Mouse (Mus musculus) CD8-positive naive resting alpha-beta T cell, adult 2 months (primary cell): ENCODE results near the gene Rps21.

Experiments used
- DNase-seq, 2 experiments: peaks; one replicate each; pipeline ENCODE4 v3.0.0; 2022; ENCODE audit warnings: low read depth in 2 of 2, low spot score in 2 of 2

Gene Rps21

DNA sequence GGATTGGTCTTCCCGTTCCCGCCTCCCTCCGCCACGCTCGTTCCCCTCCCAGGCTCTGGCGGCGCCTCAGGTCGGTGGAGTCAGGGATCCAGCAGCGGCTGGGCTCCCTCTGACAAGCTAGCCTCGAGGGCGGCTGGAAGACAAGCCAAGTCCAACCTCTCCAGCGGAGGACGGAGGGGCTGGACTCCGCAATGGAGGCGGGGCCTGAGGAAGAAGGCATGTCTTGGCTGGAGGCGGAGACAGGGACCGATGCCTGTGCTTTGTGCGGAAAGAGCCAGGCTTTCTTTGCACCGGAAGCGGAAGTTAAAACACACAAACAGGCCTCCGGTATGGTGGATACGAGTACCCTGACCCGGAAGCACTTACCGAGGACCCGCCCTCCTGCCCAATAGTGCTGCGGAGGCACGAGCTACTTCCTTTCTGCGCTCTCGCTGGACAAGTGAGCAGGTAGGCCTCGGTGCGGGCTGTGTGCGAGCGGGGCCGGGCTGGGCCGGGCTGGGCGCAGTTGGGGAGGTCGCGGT lies at the start of gene Rps21:
Gene Rps21 (plus strand): TSS at position 377 of the 521 bp plus-strand sequence.
- DNase-seq, result peak; percentile 92 to 95

DNA sequence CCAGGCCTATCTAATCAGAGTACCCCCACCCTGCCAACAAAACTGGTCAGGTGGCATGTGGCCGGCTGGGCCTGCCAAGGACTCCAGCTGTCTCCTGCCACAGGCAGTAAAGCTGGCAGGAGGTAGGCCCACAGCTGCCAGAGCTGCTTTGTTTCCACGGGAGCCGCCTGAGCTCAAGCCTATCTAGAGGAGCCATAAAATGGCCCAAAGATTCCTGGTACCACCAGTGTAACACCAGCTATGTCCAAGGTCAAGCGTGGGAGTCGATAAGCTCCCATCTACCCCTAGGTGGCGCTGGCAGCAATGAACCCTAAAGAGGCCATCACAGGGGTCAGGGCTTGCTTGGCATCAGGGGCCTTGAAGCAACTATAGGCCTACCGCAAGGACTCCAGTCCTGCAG lies 49.3 kb upstream of the Rps21 start:
- DNase-seq, result no peak

DNA sequence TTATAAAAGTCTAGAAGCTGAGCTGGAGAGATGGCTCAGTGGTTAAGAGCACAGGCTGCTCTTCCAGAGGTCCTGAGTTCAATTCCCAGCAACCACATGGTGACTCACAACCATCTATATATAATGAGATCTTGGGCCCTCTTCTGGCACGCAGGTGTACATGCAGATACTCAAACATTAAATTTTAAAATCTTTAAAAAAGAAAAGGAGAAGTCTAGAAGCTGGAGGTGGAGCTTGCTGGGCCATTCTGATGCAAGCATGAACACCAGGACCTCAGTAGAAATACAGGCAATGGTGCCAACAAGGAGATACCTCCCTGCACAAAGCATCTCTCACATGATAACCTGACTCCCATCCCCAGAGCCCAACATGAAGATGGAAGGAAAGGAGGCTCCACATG lies 48.2 kb upstream of the Rps21 start:
- DNase-seq, result no peak

DNA sequence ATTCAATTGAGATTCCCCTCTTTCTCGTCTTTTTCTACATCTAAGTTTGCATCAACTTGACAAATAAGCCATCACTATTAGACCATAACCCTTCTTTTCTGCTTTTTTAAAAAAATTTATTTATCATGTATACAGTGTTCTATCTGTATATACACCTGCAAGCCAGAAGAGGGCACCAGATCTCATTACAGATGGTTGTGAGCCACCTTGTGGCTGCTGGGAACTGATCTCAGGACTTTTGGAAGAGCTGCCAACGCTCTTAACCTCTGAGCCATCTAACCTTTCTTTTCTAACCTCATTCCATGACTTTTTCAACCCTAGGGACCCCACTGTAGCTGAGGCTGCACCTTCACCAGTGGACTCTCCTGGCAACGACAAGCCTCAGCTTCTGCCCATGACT lies 44.9 kb upstream of the Rps21 start:
- DNase-seq, result no peak

DNA sequence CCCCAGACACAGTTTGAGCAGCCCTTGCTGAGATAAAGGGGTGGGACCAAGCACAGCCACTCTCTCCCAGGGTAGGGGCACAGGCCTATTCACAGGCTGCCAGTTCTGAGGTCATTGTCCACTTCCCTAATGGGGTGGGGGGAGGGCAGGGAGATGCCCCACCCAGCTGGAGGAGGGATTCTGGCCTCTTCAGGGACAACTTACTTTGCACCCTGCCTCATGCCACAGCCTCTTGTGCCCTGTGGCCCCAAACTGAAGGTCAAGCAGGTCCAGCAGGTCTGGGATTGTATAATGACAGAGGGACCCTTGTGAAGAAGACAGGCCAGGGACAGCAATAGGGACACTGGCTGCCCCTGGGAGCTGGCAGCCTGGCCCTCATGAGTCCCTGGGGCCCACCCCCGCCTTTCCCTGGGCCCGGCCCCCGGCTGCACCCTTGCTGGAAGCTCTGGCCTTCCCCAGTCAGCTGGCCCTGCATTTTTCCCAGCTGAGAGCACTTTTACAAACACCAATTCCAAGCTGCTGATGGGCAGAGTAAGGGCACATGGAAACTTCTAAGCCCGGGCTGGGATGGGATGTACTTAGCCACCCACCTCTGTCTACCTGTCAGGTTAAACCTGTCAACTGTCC lies 42.7 kb upstream of the Rps21 start:
- no peak for DNase-seq

DNA sequence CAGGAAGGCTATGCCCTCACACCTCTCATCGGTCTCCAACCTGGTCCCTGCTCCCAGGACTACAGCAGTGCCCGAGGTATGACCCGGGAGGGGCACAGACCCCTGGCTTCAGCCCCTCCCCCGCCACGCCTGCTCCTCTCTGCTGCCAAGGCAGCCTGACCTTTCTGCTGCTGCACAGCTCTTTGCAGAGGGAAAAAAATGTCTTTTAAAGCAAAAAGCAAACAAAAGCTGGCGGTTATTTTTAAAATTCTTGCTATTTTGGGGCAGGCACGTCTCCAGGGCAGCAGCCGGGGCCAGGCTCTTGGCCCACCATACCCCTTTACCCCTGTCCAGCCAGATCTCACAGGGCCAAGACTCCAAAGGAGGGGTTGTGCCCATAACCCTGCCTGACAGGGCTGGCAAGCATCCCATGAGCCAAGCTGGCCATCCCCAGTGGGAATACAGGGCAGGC lies 42.1 kb upstream of the Rps21 start:
- no peak for DNase-seq

DNA sequence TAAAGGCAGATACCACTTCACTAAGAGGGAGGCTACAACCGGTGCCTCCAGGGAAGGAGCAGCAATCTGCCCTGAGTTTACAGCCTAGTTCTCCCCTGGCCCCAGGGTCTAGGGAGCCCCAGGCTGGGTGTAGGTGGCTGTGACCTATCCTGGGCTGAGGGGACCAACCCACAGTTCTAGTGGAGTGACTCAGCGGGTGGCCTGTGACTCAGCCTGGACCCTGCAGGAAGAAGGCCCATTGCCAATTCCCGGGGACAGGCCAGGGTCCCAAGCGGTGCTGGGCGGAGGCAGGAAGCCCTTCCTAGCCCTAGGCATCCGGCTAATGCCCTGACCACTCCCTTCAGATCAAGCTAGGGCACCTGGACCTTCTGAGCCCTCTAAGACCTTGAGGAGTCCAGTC lies 41.2 kb upstream of the Rps21 start:
- no peak for DNase-seq

DNA sequence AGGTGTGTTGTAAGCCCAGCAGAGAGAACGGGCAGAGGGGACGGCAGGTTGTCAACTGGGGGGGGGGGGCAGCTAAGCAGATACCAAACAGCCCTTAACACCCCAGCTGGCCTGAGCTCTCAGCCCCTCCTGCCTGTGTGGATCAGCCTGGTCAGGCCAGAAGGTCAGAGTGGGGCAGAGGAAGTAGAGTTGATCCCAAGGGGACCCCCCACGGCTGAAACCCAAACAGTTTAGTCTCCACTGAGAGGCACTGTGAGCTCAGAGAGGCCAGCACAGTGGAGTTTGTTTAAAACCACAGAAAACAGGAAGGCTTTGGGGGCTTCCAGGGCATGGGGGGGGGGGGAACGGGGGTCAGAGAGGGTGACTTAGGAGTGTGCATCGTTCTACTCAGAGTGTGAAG lies 40.3 kb upstream of the Rps21 start:
- DNase-seq, result no peak

DNA sequence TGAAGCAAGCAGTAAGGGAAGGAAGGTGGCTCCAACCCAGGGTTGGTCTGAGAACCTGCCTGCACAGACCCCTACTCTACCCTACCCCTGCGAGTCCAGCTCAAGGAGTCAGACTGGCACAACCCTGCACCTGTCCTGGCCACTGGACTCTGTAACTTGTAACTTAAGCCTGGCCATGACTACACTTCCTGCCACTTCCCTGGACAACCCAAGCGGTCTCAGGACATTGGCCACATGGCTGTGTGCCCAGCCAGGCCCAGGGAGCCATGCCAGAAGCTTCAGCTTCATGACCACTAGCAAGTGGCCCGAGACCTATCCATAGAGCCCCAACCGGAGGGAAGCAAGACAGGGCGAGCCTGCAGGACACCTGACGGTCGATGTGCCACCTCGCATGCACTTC lies 39.6 kb upstream of the Rps21 start:
- DNase-seq, result no peak

DNA sequence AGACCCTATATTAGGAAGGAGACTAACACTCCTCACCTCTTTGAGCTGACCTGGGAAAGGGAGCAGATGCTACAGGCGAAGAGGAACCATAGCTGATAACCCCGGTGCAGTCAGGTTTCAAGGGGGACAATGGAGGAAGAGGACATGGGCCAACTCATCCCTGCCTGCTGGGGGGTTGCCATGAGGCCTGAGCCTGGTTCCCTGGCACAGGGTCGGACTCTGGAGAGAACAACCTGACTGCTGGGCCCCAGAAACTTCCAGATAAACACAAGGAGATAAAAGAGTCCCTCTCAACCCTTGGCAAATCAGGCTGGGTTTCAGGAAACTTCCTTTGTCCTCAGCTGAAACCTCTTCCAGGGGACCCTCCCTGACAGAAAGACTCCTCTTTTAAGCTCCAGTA lies 38.9 kb upstream of the Rps21 start:
- no peak for DNase-seq

DNA sequence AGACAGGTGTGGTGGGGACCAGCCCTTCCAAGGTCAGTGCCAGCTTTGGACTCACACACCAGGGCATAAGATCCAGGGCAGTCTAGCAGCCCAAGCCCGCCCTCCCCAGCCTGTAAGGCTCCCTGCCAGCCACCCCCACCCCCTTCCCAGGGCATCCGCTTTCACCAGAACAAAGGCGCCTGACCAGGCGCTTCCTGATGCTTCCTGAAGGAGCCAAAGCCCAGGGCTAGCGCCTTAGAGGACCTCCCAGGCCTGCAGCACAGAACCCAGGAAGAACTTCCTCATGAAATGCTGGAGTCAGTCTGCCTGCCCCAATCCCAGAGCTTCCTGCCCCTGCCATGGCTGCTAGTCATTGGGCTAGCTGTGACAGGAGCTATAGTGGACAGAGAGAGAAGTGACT lies 38.5 kb upstream of the Rps21 start:
- DNase-seq, result no peak

DNA sequence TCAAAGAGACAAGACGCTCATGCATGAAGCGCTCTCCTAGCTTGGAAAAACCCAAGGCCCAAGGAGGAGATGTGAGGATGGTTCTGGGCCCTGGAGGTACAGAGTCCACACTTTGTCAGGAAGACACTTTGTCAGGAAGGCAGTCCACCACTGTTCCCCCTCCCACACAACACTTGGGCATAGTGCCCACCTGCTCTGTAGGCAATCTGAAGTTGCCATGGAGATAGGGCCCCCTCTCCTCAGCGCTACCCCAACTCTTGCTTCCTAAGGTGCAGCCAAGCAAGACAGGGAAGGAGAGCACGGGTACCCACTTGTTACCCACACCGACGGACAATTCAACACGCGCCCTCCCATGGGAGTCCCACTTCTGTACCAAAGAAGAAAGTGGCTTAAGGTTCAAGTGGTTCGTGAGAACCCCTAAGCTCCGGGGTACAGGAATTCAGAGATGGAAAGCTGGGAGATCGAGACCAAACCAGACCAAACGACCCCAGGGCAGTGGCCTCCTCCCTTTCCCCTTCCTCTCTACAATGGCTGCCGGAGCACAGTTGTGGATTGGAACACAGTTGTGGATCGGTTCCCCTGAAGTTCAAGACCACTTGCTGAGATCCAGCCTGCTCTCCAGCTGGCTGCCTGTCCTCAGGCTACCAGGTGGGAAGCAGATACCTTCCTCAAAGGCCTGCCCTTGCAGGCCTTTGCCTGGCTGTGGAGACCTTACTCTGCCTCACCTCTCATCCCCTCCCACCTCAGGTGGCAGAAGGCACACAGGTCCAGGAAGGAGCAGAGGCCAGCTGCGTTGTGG lies 37.8 kb upstream of the Rps21 start:
- DNase-seq, result no peak

DNA sequence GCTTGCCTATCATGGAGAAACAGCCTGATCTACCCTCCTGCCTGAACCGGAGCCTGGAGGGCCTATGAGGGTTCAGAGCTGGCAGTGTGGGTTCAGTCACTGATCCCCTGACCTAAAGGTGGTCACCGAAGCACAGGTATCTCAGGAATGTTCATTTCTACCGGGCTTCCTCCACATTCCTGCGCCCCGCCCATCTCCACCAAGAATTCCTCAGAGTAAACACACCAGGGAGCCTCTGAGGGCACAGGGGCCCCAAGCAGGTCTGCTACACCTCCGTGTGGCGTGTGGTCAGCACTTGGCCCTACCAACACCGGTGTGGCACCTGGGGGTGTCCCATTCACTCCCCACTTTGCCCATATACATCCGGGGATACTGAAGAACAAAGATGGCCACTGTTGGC lies 37.0 kb upstream of the Rps21 start:
- no peak for DNase-seq

DNA sequence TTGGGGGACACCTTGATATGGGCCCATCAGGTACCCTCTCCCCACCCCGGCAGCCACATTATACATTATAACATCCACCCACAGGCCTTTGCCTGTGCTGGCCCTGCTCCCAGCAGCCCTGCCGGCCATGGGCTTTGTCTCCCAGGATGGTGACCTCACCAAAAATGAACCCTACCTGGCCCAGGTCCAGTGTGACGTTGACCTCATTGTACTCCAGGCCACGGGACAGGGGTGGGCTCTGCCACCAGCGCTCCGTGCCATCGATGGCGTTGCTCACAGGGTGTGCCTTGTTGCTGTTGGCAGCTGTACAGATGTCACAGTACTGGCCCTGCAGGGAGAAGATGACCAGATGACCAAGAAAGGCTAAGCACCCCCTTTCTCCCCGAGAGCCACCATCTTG lies 36.1 kb upstream of the Rps21 start:
- DNase-seq, result no peak

DNA sequence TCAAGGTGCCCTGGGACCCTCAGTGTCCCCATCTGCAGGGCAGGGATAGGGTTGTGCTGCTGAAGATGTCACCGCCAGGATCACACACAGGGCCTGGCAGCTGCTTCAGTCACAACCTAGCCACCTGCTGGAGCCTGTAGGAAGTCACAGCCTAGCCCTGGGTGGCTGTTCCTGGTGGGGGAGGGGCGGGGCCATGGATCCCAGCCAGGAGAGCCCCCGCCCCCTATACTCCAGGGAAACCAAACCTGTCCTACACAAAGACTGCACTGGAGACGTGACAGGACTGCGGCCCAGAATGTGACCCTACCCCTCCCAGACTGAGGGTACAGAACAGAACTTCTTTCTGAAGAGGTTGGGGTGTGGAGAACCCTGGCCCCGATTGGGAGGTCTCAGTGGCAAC lies 34.9 kb upstream of the Rps21 start:
- no peak for DNase-seq

DNA sequence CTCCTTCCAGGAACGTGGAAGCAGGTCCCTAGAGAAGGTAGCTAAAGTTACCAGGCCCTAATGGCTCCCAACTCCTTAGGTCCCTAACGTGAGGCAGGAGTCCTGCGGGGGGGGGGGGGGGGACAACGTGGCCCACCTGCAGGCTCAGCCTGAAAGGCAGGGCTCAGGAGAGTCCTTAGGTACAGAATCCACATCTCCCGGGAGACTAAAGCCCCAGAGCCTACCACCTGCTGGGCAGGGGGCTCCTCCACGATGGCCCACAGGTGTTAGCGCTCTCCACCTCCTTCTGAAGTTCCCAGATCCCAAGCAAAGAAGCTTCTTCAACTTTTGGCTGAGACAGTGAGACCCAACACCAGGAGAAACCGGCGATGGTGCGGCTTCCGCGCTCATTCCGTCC lies 32.5 kb upstream of the Rps21 start:
- DNase-seq, result no peak

DNA sequence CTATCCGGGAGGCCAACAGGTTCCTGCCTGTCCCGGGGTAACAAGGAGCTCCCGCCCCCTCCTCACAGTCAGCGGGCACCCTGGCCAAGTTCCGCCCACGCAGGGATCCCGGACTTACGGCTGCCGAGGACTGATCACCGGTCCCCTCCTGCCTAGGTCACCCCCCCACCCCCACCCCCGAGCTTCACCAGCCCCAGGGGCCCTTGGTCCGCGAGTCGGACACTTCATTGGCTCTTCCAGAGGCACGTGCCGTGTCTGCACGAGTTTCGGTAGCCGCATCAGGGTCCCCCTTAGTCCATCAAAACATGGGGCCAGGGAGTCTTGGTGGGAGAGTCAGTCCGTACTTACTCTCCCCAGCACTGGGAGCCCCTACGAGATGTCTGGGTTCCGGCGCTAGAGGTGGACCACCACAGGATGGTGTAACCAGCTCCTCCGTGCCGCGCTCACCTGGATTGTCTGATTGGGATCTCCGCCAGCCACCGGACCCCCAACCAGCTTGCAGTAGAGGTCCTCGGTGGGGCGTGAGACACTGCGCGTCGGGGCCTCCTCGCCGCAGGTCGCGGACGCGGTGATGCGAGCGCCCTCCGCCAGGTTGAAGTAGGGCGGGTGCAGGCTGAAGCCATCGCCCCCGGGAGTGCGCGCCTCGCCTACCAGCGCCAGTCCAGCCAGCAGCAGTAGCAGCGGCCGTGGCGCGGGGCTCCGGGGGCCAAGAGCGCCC lies 32.0 kb upstream of the Rps21 start:
- no peak for DNase-seq

DNA sequence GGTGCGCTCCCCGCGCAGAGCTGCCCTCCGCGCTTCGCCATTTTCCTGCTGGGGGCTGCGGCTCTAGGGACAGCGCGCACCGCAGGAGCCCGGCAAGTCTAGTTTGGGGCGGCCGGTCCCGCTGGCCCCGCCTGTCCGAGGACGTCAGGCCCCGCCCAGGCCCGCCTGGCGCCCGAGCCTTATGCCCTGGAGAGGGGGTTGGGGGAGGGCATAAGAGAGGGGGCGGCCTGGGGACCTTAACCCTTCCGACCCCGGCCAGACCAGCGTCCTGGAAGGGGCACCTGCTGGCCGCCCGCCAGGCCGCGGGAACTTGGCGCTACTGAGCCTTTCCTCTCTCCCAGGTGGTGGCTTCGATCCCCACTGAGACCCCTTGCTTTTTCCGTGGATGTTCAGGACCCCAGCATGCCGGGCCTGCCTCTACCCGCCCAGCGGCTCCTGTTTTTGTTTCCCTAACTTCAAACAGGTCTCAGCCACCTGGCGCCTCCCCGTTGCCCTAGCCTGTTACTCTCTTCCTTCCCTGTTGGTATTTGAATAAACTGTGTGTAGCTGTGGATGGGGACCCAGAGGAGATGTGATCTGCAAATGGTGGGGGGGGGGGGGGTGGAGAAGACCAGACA lies 31.3 kb upstream of the Rps21 start, which contains the start of gene Lama5:
Gene Lama5 (minus strand): TSS at position 98 of the 617 bp plus-strand sequence.
- no peak for DNase-seq

DNA sequence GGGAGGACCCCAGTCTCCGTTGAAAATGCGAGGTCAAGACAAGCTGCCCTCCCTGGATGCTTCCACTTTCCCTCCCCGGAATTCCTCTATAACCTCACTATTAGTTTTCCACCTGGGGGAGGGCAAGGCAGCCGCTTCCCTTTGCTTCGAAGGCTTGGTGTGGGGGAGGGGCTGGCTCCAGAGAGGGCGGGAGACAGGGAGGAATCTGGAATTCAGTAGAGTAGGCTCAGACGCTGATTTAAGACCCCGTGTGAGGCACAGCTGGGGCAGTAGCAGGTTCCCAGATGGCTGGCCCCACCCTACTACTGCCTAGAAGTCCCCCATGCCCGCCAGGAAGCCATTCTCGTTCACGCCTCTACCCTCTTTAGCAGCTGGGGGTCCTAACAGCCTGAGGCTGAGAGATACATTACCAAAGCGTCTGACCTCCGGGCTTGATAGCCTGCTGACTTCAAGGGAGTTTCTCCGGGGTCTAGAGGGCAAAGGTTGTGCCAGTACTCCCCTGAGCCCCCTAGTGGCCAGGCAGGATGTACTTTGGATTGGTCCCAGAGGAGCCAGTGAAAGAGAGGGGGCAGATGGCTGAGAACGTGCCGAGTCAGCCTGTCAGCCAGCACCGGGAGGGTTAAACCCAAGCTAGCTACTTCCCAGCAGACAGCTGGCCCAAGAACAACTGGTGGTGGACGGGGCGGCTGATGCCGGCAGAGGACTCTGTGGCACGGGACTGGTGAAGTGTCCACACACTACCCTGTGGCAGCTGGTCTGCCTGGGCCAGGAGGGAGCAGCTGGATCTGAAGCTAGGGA lies 29.7 kb upstream of the Rps21 start:
- peak; percentile 14 to 24 for DNase-seq

DNA sequence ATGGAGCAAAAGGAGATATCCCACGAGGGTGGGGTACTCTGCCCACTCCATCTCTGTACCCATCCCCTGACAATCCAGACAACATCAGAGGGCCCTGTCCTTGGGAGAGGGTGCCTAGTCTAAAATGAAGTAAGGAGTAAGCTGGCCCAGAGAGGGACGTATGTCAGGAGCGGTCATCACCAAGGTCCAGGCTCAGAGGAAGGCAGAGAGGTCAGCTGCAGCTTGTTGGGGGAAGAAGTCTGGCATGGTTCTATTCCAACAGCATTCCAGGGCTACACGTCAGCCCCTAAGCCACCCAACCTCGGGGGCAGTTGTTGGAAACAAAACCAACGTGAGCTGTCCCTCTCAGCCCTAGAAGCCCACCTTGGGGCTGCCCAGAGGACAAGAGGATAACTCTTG lies 29.1 kb upstream of the Rps21 start:
- no peak for DNase-seq

DNA sequence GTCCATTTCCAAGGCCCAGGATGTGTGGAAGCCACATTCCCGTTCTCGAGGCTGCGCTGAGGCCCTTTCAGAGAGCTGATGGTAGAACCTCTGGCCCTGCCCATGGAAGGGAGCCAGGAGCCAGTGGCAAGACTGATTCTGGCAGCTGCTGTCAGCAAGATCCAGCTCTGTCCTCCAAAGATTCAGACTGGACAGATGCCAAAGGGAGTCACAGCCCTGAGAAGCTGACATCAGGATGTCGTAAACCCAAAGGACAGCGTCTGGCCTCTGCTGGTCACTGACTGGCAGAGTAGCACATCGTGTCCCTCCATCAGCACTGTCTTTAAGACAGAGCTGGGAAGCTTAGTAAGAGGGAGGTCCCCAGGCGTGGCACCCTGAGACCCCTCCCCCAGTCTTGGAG lies 28.6 kb upstream of the Rps21 start:
- no peak for DNase-seq
